Mouse (Mus musculus) left cerebral cortex, adult 11 months (tissue): Measurements from ENCODE around the gene Azin2.

Source experiments
- DNase-seq: peaks from one replicate; pipeline ENCODE4 v3.0.0; 2022; ENCODE audit warnings: low spot score

Azin2 gene

GRCm38 (mm10) chr4:128962029-128962925 lies at the start of gene Azin2:
Gene Azin2, minus strand, starts transcription at chr4:128962442.
- DNase-seq, result peak; percentile 86

GRCm38 (mm10) chr4:129011604-129012121 lies 49.4 kb upstream of the Azin2 start:
- DNase-seq, result no peak

- no peak for DNase-seq
Observed at GRCm38 (mm10) chr4:129009521-129009920, 47.3 kb upstream of the Azin2 start.

GRCm38 (mm10) chr4:129008672-129009071 lies 46.4 kb upstream of the Azin2 start:
- DNase-seq, result no peak

- DNase-seq, result no peak
Observed at GRCm38 (mm10) chr4:129008006-129008519, 45.8 kb upstream of the Azin2 start.

GRCm38 (mm10) chr4:129003720-129004119 lies 41.5 kb upstream of the Azin2 start:
- DNase-seq, result no peak

- no peak for DNase-seq
Observed at GRCm38 (mm10) chr4:129000786-129001185, 38.5 kb upstream of the Azin2 start.

GRCm38 (mm10) chr4:128998401-128998800 lies 36.2 kb upstream of the Azin2 start:
- DNase-seq, result no peak

- DNase-seq, result no peak
Observed at GRCm38 (mm10) chr4:128997258-128997657, 35.0 kb upstream of the Azin2 start.

- no peak for DNase-seq
Observed at GRCm38 (mm10) chr4:128995238-128995637, 33.0 kb upstream of the Azin2 start.

- no peak for DNase-seq
Observed at GRCm38 (mm10) chr4:128993675-128994074, 31.4 kb upstream of the Azin2 start.

- DNase-seq, result peak; percentile 91
Observed at GRCm38 (mm10) chr4:128993025-128993662, 30.9 kb upstream of the Azin2 start.

GRCm38 (mm10) chr4:128992176-128992575 lies 29.9 kb upstream of the Azin2 start:
- no peak for DNase-seq

- DNase-seq, result no peak
Observed at GRCm38 (mm10) chr4:128991500-128992008, 29.3 kb upstream of the Azin2 start, which contains the start of gene Ak2. Gene Ak2, plus strand, starts transcription at chr4:128991958.

- DNase-seq, result no peak
Observed at GRCm38 (mm10) chr4:128989678-128990077, 27.4 kb upstream of the Azin2 start.

GRCm38 (mm10) chr4:128988911-128989310 lies 26.7 kb upstream of the Azin2 start:
- DNase-seq, result no peak

GRCm38 (mm10) chr4:128984600-128984999 lies 22.4 kb upstream of the Azin2 start:
- DNase-seq, result no peak

GRCm38 (mm10) chr4:128983656-128984055 lies 21.4 kb upstream of the Azin2 start:
- DNase-seq, result no peak

GRCm38 (mm10) chr4:128983151-128983550 lies 20.9 kb upstream of the Azin2 start:
- no peak for DNase-seq

- DNase-seq, result no peak
Observed at GRCm38 (mm10) chr4:128981833-128982180, 19.6 kb upstream of the Azin2 start.

GRCm38 (mm10) chr4:128980890-128981832 lies 18.9 kb upstream of the Azin2 start:
- DNase-seq, result no peak
